Mouse (Mus musculus): ENCODE data around the gene Krt31. TPM values are rescaled to one million over a fixed set of nuclear protein-coding genes. Genes with fewer than 3 reads are reported as not detected.
A peak's percentile ranks its signal among the peaks of the same experiment; 100 is the strongest.

Krt31 gene
- total RNA-seq, 2 experiments from 2014 or later: not detected

GRCm38 (mm10) chr11:100008336-100008735, 42.0 kb downstream of the Krt31 start:
- intact Hi-C loops (cut with DNase I): loop anchor here (5.0 to 10.0 kb wide), 2 partner anchors 546 to 624 kb away; partner anchors contain the start of gene Krt10

GRCm38 (mm10) chr11:100006624-100007023, 43.7 kb downstream of the Krt31 start:
- no peak for DNase-seq
- intact Hi-C loops (cut with DNase I): loop anchor here (5.0 to 10.0 kb wide), 2 partner anchors 544 to 622 kb away; partner anchors contain the start of gene Krt10

More at GRCm38 (mm10) chr11:100008336-100008735, 42.0 kb downstream of the Krt31 start:
- no peak for DNase-seq

GRCm38 (mm10) chr11:100005905-100006304, 44.4 kb downstream of the Krt31 start:
- intact Hi-C loops (cut with DNase I): loop anchor here (5.0 to 10.0 kb wide), 2 partner anchors 544 to 621 kb away; partner anchors contain the start of gene Krt10

DNA sequence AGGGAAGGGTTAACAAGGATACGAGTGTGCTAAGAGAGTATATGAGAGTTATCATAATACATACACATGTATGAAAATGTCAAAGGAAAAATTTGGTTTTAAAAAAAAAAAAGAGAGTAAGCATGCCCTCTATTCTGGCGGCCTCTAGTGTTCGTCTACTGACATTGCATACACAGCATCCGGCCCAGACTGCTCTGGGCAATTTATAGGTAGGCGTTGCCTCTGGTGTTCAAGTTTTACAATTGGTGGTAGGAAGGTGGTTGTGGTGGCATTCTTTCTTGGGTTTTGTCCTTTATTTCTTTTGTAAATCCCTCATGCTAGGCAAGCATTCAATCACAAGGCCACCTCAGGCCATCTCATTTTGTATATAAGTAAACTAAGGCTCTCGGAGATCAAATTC, 45.5 kb downstream of the Krt31 start:
- intact Hi-C loops (cut with DNase I): loop anchor here (5.0 to 10.0 kb wide), 2 partner anchors 543 to 620 kb away; partner anchors contain the start of gene Krt10
- peak; percentile 10 to 18 for DNase-seq

More at GRCm38 (mm10) chr11:100005905-100006304, 44.4 kb downstream of the Krt31 start:
- no peak for DNase-seq

DNA sequence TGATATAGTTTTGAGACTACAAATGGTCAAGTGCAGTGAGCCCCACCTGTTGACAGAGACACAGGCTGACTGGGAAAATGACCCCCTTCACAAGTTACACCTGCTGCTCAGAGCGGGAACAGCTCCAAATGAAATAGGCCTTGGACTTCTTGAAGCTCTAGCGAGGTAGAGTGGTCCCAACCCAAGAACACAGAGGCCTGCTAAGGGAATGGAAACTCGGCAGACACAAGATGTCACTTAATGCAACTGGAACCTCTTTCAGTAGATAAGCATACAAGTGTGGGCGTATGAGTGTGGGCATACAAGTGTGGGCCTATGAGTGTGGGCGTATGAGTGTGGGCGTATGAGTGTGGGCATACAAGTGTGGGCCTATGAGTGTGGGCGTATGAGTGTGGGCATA, 51.3 kb downstream of the Krt31 start:
- intact Hi-C loops (cut with DNase I): no loop called here
- DNase-seq: no peak

Other genes with a start within 250 kb of the Krt31 start
- not detected for gene Gm11554, start 246.1 kb downstream of the Krt31 start, total RNA-seq (2021)
- not detected for gene Krtap4-13, start 240.7 kb downstream of the Krt31 start, total RNA-seq (2021)
- not detected for gene Gm11564, start 234.9 kb downstream of the Krt31 start, total RNA-seq (2021)
- not detected for gene 2300003K06Rik, start 212.5 kb downstream of the Krt31 start, total RNA-seq (2021)
- gene Krtap4-16, start 198.9 kb downstream of the Krt31 start, total RNA-seq (2021): not detected
- gene Gm11568, start 192.6 kb downstream of the Krt31 start, total RNA-seq (2021): not detected
- gene Gm11559, start 186.1 kb downstream of the Krt31 start, total RNA-seq (2021): not detected
- not detected for gene Krtap9-1, start 177.2 kb downstream of the Krt31 start, total RNA-seq (2021)
- not detected for gene Gm11567, start 171.4 kb downstream of the Krt31 start, total RNA-seq (2021)
- not detected for gene Krtap31-1, start 142.6 kb downstream of the Krt31 start, total RNA-seq (2021)
- not detected for gene Gm11565, start 135.8 kb downstream of the Krt31 start, total RNA-seq (2021)
- gene Krtap31-2, start 114.3 kb downstream of the Krt31 start, total RNA-seq (2021): not detected
- gene Krtap9-5, start 102.1 kb downstream of the Krt31 start, total RNA-seq (2021): not detected
- not detected for gene Krtap29-1, start 71.5 kb downstream of the Krt31 start, total RNA-seq (2021)
- gene Krtap16-1, start 64.0 kb downstream of the Krt31 start, total RNA-seq (2021): not detected
- not detected for gene Krtap17-1, start 56.6 kb downstream of the Krt31 start, total RNA-seq (2021)
- not detected for gene Krt33a, start 34.3 kb downstream of the Krt31 start, total RNA-seq (2021)
- not detected for gene Krt33b, start 20.7 kb downstream of the Krt31 start, total RNA-seq (2021)
- not detected for gene Krt34, start 9.0 kb downstream of the Krt31 start, total RNA-seq (2021)
- gene Krt32, start 37.7 kb upstream of the Krt31 start, total RNA-seq (2021): not detected
- not detected for gene Krt35, start 45.7 kb upstream of the Krt31 start, total RNA-seq (2021)
- not detected for gene Krt36, start 55.1 kb upstream of the Krt31 start, total RNA-seq (2021)
- not detected for gene Krt13, start 71.0 kb upstream of the Krt31 start, total RNA-seq (2021)
- gene Krt15, start 85.4 kb upstream of the Krt31 start, total RNA-seq (2021): not detected
- gene Krt19, start 98.1 kb upstream of the Krt31 start, total RNA-seq (2021): 10 to 100 TPM in 1 of 2 experiments, 1 to 10 TPM in 1; 6.0 to 10.2 TPM
- gene Krt9, start 142.7 kb upstream of the Krt31 start, total RNA-seq (2021): not detected
- gene Krt14, start 157.0 kb upstream of the Krt31 start, total RNA-seq (2021): under 1 TPM; 0.19 to 0.61 TPM
- gene Krt16, start 198.4 kb upstream of the Krt31 start, total RNA-seq (2021): not detected
- not detected for gene Krt17, start 210.5 kb upstream of the Krt31 start, total RNA-seq (2021)
- not detected for gene Krt42, start 219.3 kb upstream of the Krt31 start, total RNA-seq (2021)

Measured in heart, postnatal 36 days (tissue).